Mouse (Mus musculus): Measurements from ENCODE around the gene Prap1. TPM values are rescaled to one million over a fixed set of nuclear protein-coding genes. Genes with fewer than 3 reads are reported as not detected.

The Prap1 gene
- polyA plus RNA-seq, 1 experiment from 2014 or later = 0.38 TPM

GRCm38 (mm10) chr7:140059601-140060000, 33.6 kb upstream of the Prap1 start:
- H3K36me3 ChIP-seq (ENCODE audit: control insufficient read depth, insufficient read depth, low read length) = no peaks in the 10 kb centered on the region
- no peak overlapping the region for H3K27ac ChIP-seq (ENCODE audit: low read depth, low read length)
- no peak overlapping the region for H3K4me2 ChIP-seq (replicated peaks; ENCODE audit: low read depth, low read length)
- ATAC-seq (ENCODE audit: low FRiP score, low TSS enrichment) = no peak
- H3K4me1 ChIP-seq (ENCODE audit: control insufficient read depth, insufficient read depth, low read length) = peaks cover 13% of the 10 kb centered on the region; the same call in 1 of the 2 replicates
- H3K4me3 ChIP-seq (ENCODE audit: low read length) = no peak overlapping the region
- 56% methylated on average over 4 of the region's 4 CpGs for WGBS
- H3K9ac ChIP-seq (ENCODE audit: low read depth, low read length) = no peak overlapping the region
- H3K9me3 ChIP-seq (ENCODE audit: control insufficient read depth, low read length) = no peaks in the 10 kb centered on the region
- H3K27me3 ChIP-seq (ENCODE audit: control insufficient read depth, insufficient read depth, low read length) = peaks cover 66% of the 10 kb centered on the region

DNA sequence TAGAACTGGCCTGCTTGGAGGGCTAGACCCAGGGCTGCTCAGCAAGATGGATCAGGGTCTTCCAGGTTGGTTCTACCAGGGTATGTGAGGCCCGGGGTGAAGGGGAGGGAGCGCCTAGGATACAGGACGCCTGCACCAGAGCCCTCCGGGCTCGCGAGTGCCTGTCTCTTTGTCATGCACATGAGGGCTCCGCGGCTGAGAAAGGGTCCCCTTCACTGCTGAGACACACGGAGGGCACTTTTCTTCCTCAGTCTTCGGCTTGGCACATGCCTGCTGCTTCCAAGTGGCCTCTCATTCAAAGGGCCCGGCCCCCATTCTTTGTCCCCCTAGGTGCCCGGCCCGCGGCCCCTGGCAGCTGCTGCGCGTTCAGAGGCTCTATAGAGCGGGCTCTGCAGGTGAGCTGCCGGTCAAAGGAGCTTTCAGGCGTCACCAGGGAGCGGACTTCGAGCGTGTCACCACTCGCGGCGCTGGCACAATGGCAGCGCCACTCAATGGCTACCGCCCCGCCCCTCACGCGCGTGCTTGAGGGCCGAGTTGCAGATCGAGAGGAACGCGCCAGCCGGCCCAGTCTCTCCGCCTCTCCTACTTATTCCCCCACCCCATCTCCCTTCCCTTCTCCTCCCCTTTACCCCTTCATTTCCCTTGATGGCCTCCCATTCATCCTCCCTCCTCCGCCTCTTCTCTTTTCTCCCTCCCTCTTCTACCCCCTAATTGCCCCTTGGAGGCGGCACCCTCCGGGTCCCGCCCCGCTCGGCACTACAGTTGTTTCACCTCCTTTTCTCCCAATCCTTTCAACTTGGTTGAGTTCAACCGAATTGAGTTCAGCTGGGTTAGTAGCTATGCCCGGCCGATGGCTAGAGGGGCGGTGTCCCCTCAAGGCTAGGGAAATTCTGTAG, 32.0 kb upstream of the Prap1 start:
- peak overlapping the region; percentile 46 for H3K4me2 ChIP-seq (replicated peaks; ENCODE audit: low read depth, low read length)
- H3K36me3 ChIP-seq (ENCODE audit: control insufficient read depth, insufficient read depth, low read length) = no peaks in the 10 kb centered on the region
- peak; percentile 13; the same call in 1 of the 2 replicates for ATAC-seq (ENCODE audit: low FRiP score, low TSS enrichment)
- H3K4me3 ChIP-seq (ENCODE audit: low read length) = peak overlapping the region; percentile 35
- H3K9me3 ChIP-seq (ENCODE audit: control insufficient read depth, low read length) = no peaks in the 10 kb centered on the region
- H3K27ac ChIP-seq (ENCODE audit: low read depth, low read length) = no peak overlapping the region
- WGBS = 2% methylated on average over 42 of the region's 47 CpGs
- peaks cover 13% of the 10 kb centered on the region; the same call in 1 of the 2 replicates for H3K4me1 ChIP-seq (ENCODE audit: control insufficient read depth, insufficient read depth, low read length)
- H3K9ac ChIP-seq (ENCODE audit: low read depth, low read length) = peak overlapping the region; percentile 14; the same call in 1 of the 2 replicates
- H3K27me3 ChIP-seq (ENCODE audit: control insufficient read depth, insufficient read depth, low read length) = peaks cover 63% of the 10 kb centered on the region

DNA sequence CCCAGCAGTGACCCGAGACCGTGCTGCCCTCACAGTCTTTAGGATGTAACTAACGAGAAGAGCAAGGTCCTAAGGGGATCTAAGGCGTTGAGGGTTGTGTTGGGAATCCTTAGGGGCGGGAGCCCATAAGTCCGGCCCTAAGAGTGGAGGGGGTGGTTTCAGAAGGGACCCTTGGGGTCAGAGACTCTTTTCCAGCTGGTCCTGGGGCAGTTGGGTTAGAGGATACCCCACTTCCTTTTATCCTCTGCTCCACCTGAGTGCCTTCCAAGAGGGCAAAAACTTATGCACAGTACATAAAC, 31.4 kb upstream of the Prap1 start:
- Histone ChIP-seq H3K36me3 (ENCODE audit: control insufficient read depth, insufficient read depth, low read length) (no peaks in the 10 kb centered on the region), H3K9me3 (ENCODE audit: control insufficient read depth, low read length) (no peaks in the 10 kb centered on the region), H3K4me2 (replicated peaks; ENCODE audit: low read depth, low read length) (peak overlapping the region; percentile 46), H3K9ac (ENCODE audit: low read depth, low read length) (no peak overlapping the region), H3K4me3 (ENCODE audit: low read length) (peak overlapping the region; percentile 35), H3K27ac (ENCODE audit: low read depth, low read length) (no peak overlapping the region), H3K27me3 (ENCODE audit: control insufficient read depth, insufficient read depth, low read length) (peaks cover 57% of the 10 kb centered on the region), H3K4me1 (ENCODE audit: control insufficient read depth, insufficient read depth, low read length) (peaks cover 13% of the 10 kb centered on the region; the same call in 1 of the 2 replicates)
- 4% methylated on average over 6 of the region's 6 CpGs for WGBS
- ATAC-seq (ENCODE audit: low FRiP score, low TSS enrichment) = no peak

DNA sequence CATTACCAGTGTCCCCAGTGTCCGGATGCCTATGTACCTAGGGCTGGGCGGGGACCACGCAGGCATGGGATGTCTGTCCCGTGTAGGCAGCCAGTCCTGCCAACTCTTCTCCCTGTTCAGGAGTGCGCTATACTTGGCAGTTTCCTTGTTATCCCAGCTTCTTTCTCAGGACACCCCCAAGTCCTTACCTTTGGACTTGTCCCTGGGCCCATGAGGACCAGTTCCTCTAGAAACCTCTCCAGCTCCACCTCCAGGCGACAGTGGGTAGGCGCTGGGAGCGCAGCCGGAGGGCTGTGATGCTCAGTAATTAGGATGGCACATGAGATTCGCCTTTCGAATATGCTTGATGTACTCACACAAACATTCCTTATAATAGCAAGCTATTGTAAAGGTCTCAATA, 30.9 kb upstream of the Prap1 start:
- H3K4me3 ChIP-seq (ENCODE audit: low read length) = no peak overlapping the region
- no peaks in the 10 kb centered on the region for H3K36me3 ChIP-seq (ENCODE audit: control insufficient read depth, insufficient read depth, low read length)
- WGBS = 14% methylated on average over 11 of the region's 11 CpGs
- H3K9ac ChIP-seq (ENCODE audit: low read depth, low read length) = no peak overlapping the region
- peak; percentile 37; the same call in 1 of the 2 replicates for ATAC-seq (ENCODE audit: low FRiP score, low TSS enrichment)
- H3K4me1 ChIP-seq (ENCODE audit: control insufficient read depth, insufficient read depth, low read length) = peaks cover 13% of the 10 kb centered on the region; the same call in 1 of the 2 replicates
- H3K9me3 ChIP-seq (ENCODE audit: control insufficient read depth, low read length) = no peaks in the 10 kb centered on the region
- H3K27me3 ChIP-seq (ENCODE audit: control insufficient read depth, insufficient read depth, low read length) = peaks cover 52% of the 10 kb centered on the region
- no peak overlapping the region for H3K27ac ChIP-seq (ENCODE audit: low read depth, low read length)
- no peak overlapping the region for H3K4me2 ChIP-seq (replicated peaks; ENCODE audit: low read depth, low read length)

DNA sequence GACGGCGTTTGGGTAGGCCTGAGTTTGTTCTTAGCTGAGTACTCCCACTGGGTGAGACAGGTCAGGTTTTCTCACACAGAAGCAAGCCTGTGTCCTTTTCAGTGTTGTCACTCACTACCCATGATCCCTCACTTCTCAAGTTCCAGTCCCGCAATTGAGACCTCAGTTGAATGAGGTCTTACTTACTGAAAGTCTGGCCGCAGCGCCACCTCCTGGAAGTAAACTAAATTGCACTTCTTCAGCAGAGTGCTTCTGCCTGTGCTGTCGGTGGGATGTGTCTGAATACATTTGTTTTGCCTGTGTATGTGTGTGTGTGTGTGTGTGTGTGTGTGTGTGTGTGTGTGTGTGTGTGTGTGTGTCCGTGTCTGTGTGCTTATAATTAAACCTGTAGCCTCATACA, 30.1 kb upstream of the Prap1 start:
- Histone ChIP-seq H3K4me1 (ENCODE audit: control insufficient read depth, insufficient read depth, low read length) (peaks cover 11% of the 10 kb centered on the region; the same call in 1 of the 2 replicates), H3K4me2 (replicated peaks; ENCODE audit: low read depth, low read length) (no peak overlapping the region), H3K4me3 (ENCODE audit: low read length) (no peak overlapping the region), H3K27me3 (ENCODE audit: control insufficient read depth, insufficient read depth, low read length) (peaks cover 44% of the 10 kb centered on the region), H3K36me3 (ENCODE audit: control insufficient read depth, insufficient read depth, low read length) (no peaks in the 10 kb centered on the region), H3K9me3 (ENCODE audit: control insufficient read depth, low read length) (no peaks in the 10 kb centered on the region), H3K9ac (ENCODE audit: low read depth, low read length) (no peak overlapping the region), H3K27ac (ENCODE audit: low read depth, low read length) (no peak overlapping the region)
- ATAC-seq (ENCODE audit: low FRiP score, low TSS enrichment) = no peak; the same call in 1 of the 2 replicates
- 22% methylated on average over 7 of the region's 7 CpGs for WGBS

- 62% methylated on average over 6 of the region's 6 CpGs for WGBS
- ATAC-seq (ENCODE audit: low FRiP score, low TSS enrichment) = no peak
These were observed 25.8 kb upstream of the Prap1 start for GRCm38 (mm10) chr7:140067397-140067796.

GRCm38 (mm10) chr7:140070042-140070711, 23.0 kb upstream of the Prap1 start:
- 34% methylated on average over 39 of the region's 39 CpGs for WGBS
- H3K9ac ChIP-seq (ENCODE audit: low read depth, low read length) = peak overlapping the region; percentile 47; the same call in 1 of the 2 replicates
- peak; percentile 68 for ATAC-seq (ENCODE audit: low FRiP score, low TSS enrichment)

More at GRCm38 (mm10) chr7:140067397-140067796, 25.8 kb upstream of the Prap1 start:
- H3K36me3 ChIP-seq (ENCODE audit: control insufficient read depth, insufficient read depth, low read length) = no peaks in the 10 kb centered on the region
- H3K4me2 ChIP-seq (replicated peaks; ENCODE audit: low read depth, low read length) = no peak overlapping the region
- H3K27me3 ChIP-seq (ENCODE audit: control insufficient read depth, insufficient read depth, low read length) = peaks cover 11% of the 10 kb centered on the region
- H3K9ac ChIP-seq (ENCODE audit: low read depth, low read length) = no peak overlapping the region
- no peak overlapping the region for H3K4me3 ChIP-seq (ENCODE audit: low read length)
- no peak overlapping the region for H3K27ac ChIP-seq (ENCODE audit: low read depth, low read length)
- no peaks in the 10 kb centered on the region for H3K9me3 ChIP-seq (ENCODE audit: control insufficient read depth, low read length)
- no peaks in the 10 kb centered on the region for H3K4me1 ChIP-seq (ENCODE audit: control insufficient read depth, insufficient read depth, low read length)

GRCm38 (mm10) chr7:140077698-140078097, 15.5 kb upstream of the Prap1 start:
- Histone ChIP-seq H3K9me3 (ENCODE audit: control insufficient read depth, low read length) (no peaks in the 10 kb centered on the region), H3K4me2 (replicated peaks; ENCODE audit: low read depth, low read length) (no peak overlapping the region), H3K4me1 (ENCODE audit: control insufficient read depth, insufficient read depth, low read length) (peaks cover 3% of the 10 kb centered on the region; the same call in 1 of the 2 replicates), H3K9ac (ENCODE audit: low read depth, low read length) (no peak overlapping the region), H3K4me3 (ENCODE audit: low read length) (no peak overlapping the region), H3K27ac (ENCODE audit: low read depth, low read length) (no peak overlapping the region), H3K27me3 (ENCODE audit: control insufficient read depth, insufficient read depth, low read length) (peaks cover 37% of the 10 kb centered on the region), H3K36me3 (ENCODE audit: control insufficient read depth, insufficient read depth, low read length) (no peaks in the 10 kb centered on the region)
- 77% methylated on average over 6 of the region's 6 CpGs for WGBS
- no peak for ATAC-seq (ENCODE audit: low FRiP score, low TSS enrichment)

More at GRCm38 (mm10) chr7:140070042-140070711, 23.0 kb upstream of the Prap1 start:
- no peak overlapping the region for H3K27ac ChIP-seq (ENCODE audit: low read depth, low read length)
- H3K4me1 ChIP-seq (ENCODE audit: control insufficient read depth, insufficient read depth, low read length) = no peaks in the 10 kb centered on the region
- H3K36me3 ChIP-seq (ENCODE audit: control insufficient read depth, insufficient read depth, low read length) = no peaks in the 10 kb centered on the region
- H3K27me3 ChIP-seq (ENCODE audit: control insufficient read depth, insufficient read depth, low read length) = no peaks in the 10 kb centered on the region
- peak overlapping the region; percentile 31 for H3K4me3 ChIP-seq (ENCODE audit: low read length)
- no peaks in the 10 kb centered on the region for H3K9me3 ChIP-seq (ENCODE audit: control insufficient read depth, low read length)
- peak overlapping the region; percentile 45 for H3K4me2 ChIP-seq (replicated peaks; ENCODE audit: low read depth, low read length)

DNA sequence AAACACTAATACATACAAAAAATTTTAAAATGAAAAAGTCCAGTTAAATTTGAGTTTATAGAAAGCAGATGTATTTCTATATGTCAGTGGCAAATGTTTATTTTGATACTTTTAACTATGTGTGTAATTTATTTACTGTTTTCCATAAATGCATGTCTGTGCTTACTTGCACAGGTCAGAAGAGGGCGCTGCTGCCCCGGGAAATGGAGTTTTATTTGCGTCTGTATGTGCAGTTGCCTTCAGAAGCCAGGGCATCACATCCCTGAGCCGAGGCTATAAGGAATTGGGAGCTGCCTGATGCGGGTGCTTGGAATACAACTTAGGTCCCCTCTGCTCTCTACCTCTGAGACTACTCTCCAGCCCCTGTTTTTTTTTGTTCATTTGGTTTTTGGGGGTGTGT, 14.5 kb upstream of the Prap1 start:
- Histone ChIP-seq H3K9ac (ENCODE audit: low read depth, low read length) (no peak overlapping the region), H3K27ac (ENCODE audit: low read depth, low read length) (no peak overlapping the region), H3K4me1 (ENCODE audit: control insufficient read depth, insufficient read depth, low read length) (peaks cover 3% of the 10 kb centered on the region; the same call in 1 of the 2 replicates), H3K4me3 (ENCODE audit: low read length) (no peak overlapping the region), H3K27me3 (ENCODE audit: control insufficient read depth, insufficient read depth, low read length) (peaks cover 37% of the 10 kb centered on the region), H3K9me3 (ENCODE audit: control insufficient read depth, low read length) (no peaks in the 10 kb centered on the region), H3K36me3 (ENCODE audit: control insufficient read depth, insufficient read depth, low read length) (no peaks in the 10 kb centered on the region), H3K4me2 (replicated peaks; ENCODE audit: low read depth, low read length) (no peak overlapping the region)
- no peak for ATAC-seq (ENCODE audit: low FRiP score, low TSS enrichment)
- 6% methylated on average over 5 of the region's 5 CpGs for WGBS
